Mouse (Mus musculus) embryonic facial prominence, embryonic 10.5 days (tissue): ENCODE results near the gene Mid1. TPM values are rescaled to one million over a fixed set of nuclear protein-coding genes. Genes with fewer than 3 reads are reported as not detected.

Source experiments
- DNase-seq: peaks from one replicate; pipeline ENCODE4 v3.0.0-alpha.2; 2017; ENCODE audit warnings: low spot score
- H3K27ac ChIP-seq: fragments of 300-500 bp; sonication (generic); replicated peaks from 2 replicates; pipeline ENCODE4 v1.5.1; 2016; ENCODE audit warnings: mild to moderate bottlenecking
- H3K27me3 ChIP-seq: fragments of 300-500 bp; sonication (generic); replicated peaks from 2 replicates; pipeline ENCODE4 v1.6.1; 2016; ENCODE audit warnings: low read depth, mild to moderate bottlenecking; ENCODE audit not compliant: poor library complexity, severe bottlenecking
- H3K36me3 ChIP-seq: fragments of 300-500 bp; sonication (generic); replicated peaks from 2 replicates; pipeline ENCODE4 v1.6.1; 2016; ENCODE audit warnings: mild to moderate bottlenecking, moderate library complexity
- H3K4me1 ChIP-seq: fragments of 300-500 bp; sonication (generic); 2 replicates; pipeline ENCODE4 v1.6.1; 2016
- H3K4me3 ChIP-seq: fragments of 300-500 bp; sonication (generic); 2 replicates; pipeline ENCODE4 v1.5.1; 2016; ENCODE audit warnings: mild to moderate bottlenecking, moderate library complexity
- H3K9me3 ChIP-seq: fragments of 300-500 bp; sonication (generic); 2 replicates; pipeline ENCODE4 v1.6.1; 2016; ENCODE audit warnings: mild to moderate bottlenecking
- WGBS: fragments of 180-500 bp; shearing (Covaris S2); methylation state at CpG from one replicate; pipeline ENCODE4 v1.1.7; 2016; 5-methylcytosine and 5-hydroxymethylcytosine counted together
- polyA plus RNA-seq: library from polyadenylated mRNA; unstranded; fragments of >200 nt; fragmentation: Nextera tagmentation; extraction: Ambion mirVana; gene quantifications from 2 replicates; pipeline ENCODE4 v1.2.1, GENCODE M21; 2016

The Mid1 gene
- 16.0 and 18.6 TPM in 2 replicates for polyA plus RNA-seq

DNA sequence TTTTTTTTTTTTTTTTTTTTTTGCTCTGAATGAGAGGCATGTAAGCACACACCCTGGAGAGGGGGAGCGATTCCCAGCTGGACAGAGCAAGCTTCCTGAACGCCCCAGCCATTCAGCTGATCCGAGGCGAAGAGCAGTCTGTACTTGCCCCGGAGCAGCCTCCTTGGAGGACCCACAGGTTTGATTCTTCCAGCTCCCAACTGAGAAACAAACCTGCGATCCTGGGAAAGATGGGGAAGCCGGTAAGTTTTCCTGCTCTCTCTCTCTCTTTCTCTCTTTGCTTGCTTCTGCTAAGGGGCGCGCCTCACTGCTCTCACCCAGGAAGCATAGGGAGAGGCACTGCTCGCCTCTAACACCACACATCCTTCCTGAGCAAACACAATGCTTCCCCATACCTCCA lies at the start of gene Mid1:
Mid1 (plus strand) TSS at position 69 of the 400 bp plus-strand sequence.
- H3K4me1 ChIP-seq = no peaks in the 10 kb centered on the region
- 16% methylated on average over 10 of the region's 10 CpGs for WGBS
- H3K9me3 ChIP-seq = no peaks in the 10 kb centered on the region
- H3K36me3 ChIP-seq = no peaks in the 10 kb centered on the region
- DNase-seq = peak; percentile 50
- H3K4me3 ChIP-seq = peak within 1 kb of the TSS; percentile 47
- peak within 1 kb of the TSS; percentile 75 for H3K27ac ChIP-seq
- peaks cover 75% of the 10 kb centered on the region for H3K27me3 ChIP-seq

DNA sequence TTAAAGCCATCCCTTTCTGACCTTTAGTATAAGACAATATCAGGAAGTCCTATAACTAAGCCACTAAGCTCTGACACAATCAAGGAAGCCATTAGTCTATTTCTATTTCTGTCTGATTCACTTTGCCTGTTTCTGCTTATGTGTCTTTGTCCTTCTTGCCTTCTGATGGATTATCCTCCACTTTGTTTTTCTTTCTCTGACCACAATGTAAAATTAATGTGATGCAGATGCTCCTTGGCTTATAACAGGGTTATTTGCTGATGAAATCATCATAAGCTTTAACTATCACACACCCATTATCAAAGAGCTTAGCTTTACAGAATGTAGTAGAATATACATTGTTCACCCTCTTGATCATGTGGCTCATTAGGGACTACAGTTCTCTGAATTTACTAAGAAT lies 11.9 kb upstream of the Mid1 start:
- H3K27me3 ChIP-seq = peaks cover 89% of the 10 kb centered on the region
- no peaks in the 10 kb centered on the region for H3K36me3 ChIP-seq
- H3K4me1 ChIP-seq = no peaks in the 10 kb centered on the region
- H3K9me3 ChIP-seq = no peaks in the 10 kb centered on the region
- no peak overlapping the region for H3K27ac ChIP-seq
- no peak overlapping the region for H3K4me3 ChIP-seq
- DNase-seq = no peak

DNA sequence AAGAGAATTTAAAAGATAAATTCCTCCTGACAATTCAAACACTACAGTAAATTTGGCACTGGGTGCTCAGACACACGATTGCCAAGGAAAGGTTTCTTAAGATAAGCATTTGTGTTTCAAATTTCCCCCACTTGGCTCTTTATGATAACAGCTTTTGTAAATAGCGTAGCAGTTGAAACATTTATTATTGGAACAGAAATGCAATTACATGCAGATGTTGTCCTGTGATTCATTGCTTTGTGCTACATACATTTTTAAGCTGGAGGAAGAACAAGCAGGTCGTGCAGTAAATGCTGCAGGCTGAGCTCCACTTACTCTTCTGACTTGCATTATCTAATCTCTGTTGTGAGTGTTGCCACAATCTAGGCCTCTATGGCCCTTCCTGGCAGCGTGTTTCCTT lies 8.7 kb upstream of the Mid1 start:
- H3K27me3 ChIP-seq = peaks cover 77% of the 10 kb centered on the region
- WGBS = 71% methylated on average over 4 of the region's 4 CpGs

DNA sequence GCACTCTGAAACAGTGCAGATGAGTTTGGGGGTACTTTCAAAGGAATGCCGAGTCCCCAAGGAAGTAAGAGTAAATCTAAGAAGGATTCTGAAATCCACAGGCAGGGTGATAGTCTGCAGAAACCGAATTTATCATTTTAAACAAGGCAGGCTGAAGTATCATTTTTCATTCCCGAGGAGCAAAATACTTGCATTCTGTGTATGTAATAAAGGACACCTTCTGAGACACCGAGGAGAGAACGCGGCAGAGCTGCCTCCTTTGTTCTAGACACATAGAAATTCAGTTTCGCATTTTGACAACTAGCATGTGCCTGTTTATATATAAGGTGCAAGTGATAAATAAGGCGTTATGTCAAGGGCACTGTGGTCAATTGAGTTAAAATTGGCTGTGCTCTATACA lies 732 bp downstream of the Mid1 start:
- peaks cover 81% of the 10 kb centered on the region for H3K27me3 ChIP-seq
- DNase-seq = no peak
- peak overlapping the region; percentile 47 for H3K4me3 ChIP-seq
- H3K27ac ChIP-seq = 0 out of 2 replicates have a peak overlapping the region, but pooled peaks have one; percentile 75
- no peaks in the 10 kb centered on the region for H3K4me1 ChIP-seq
- no peaks in the 10 kb centered on the region for H3K36me3 ChIP-seq
- 53% methylated on average over 8 of the region's 8 CpGs for WGBS
- no peaks in the 10 kb centered on the region for H3K9me3 ChIP-seq

More for the DNA sequence above, 8.7 kb upstream of the Mid1 start:
- H3K36me3 ChIP-seq = no peaks in the 10 kb centered on the region
- no peaks in the 10 kb centered on the region for H3K9me3 ChIP-seq
- H3K4me3 ChIP-seq = no peak overlapping the region
- no peak for DNase-seq
- no peak overlapping the region for H3K27ac ChIP-seq
- H3K4me1 ChIP-seq = no peaks in the 10 kb centered on the region

GRCm38 (mm10) chrX:169691217-169691616 lies 6.2 kb downstream of the Mid1 start:
- no peaks in the 10 kb centered on the region for H3K36me3 ChIP-seq
- H3K4me1 ChIP-seq = no peaks in the 10 kb centered on the region
- DNase-seq = no peak
- no peak overlapping the region for H3K27ac ChIP-seq
- H3K4me3 ChIP-seq = no peak overlapping the region
- 58% methylated on average over 2 of the region's 2 CpGs for WGBS
- peaks cover 96% of the 10 kb centered on the region for H3K27me3 ChIP-seq
- no peaks in the 10 kb centered on the region for H3K9me3 ChIP-seq

DNA sequence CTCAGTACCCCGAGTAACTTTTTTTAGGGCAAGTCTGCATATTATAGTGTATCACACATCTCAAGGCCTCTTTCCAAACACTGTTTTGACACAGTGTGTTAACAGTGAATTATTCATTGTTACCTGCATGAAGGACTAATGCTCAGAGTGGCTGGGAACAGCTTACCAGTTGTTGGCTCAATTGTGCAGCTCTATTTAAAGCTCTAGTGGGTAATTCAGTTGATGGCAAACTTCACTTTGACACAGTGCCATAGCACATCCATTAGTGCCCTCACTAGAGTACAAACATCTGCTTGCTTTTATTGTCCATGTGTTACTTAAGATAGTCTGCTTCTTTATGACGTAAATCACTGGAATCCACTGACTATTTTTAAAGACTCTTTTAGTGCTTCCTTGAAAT lies 6.7 kb downstream of the Mid1 start:
- H3K9me3 ChIP-seq = no peaks in the 10 kb centered on the region
- H3K27me3 ChIP-seq = peaks cover 96% of the 10 kb centered on the region
- no peak for DNase-seq
- WGBS = 76% methylated on average over 2 of the region's 2 CpGs
- no peaks in the 10 kb centered on the region for H3K4me1 ChIP-seq
- H3K36me3 ChIP-seq = no peaks in the 10 kb centered on the region
- H3K4me3 ChIP-seq = no peak overlapping the region
- H3K27ac ChIP-seq = no peak overlapping the region

- H3K4me1 ChIP-seq = no peaks in the 10 kb centered on the region
- H3K27me3 ChIP-seq = peaks cover 95% of the 10 kb centered on the region
- no peak overlapping the region for H3K27ac ChIP-seq
- WGBS = 68% methylated on average over 6 of the region's 6 CpGs
- H3K4me3 ChIP-seq = no peak overlapping the region
- H3K36me3 ChIP-seq = no peaks in the 10 kb centered on the region
- no peaks in the 10 kb centered on the region for H3K9me3 ChIP-seq
- no peak for DNase-seq
Measured at GRCm38 (mm10) chrX:169692225-169692909, 7.4 kb downstream of the Mid1 start.

GRCm38 (mm10) chrX:169704016-169704602 lies 19.1 kb downstream of the Mid1 start:
- 75% methylated on average over 2 of the region's 2 CpGs for WGBS
- peaks cover 100% of the 10 kb centered on the region for H3K27me3 ChIP-seq
- no peaks in the 10 kb centered on the region for H3K9me3 ChIP-seq
- no peak overlapping the region for H3K27ac ChIP-seq
- no peak overlapping the region for H3K4me3 ChIP-seq
- no peak for DNase-seq
- H3K36me3 ChIP-seq = no peaks in the 10 kb centered on the region
- no peaks in the 10 kb centered on the region for H3K4me1 ChIP-seq

- H3K27me3 ChIP-seq = peaks cover 86% of the 10 kb centered on the region
- H3K9me3 ChIP-seq = no peaks in the 10 kb centered on the region
- H3K27ac ChIP-seq = no peak overlapping the region
- WGBS = 79% methylated on average over 1 of the region's 1 CpGs
- H3K36me3 ChIP-seq = no peaks in the 10 kb centered on the region
- DNase-seq = no peak
- H3K4me1 ChIP-seq = no peaks in the 10 kb centered on the region
- no peak overlapping the region for H3K4me3 ChIP-seq
Measured at GRCm38 (mm10) chrX:169723511-169723910, 38.5 kb downstream of the Mid1 start.

- Histone ChIP-seq H3K27me3 (peaks cover 81% of the 10 kb centered on the region), H3K4me3 (no peak overlapping the region), H3K27ac (no peak overlapping the region), H3K9me3 (no peaks in the 10 kb centered on the region), H3K36me3 (no peaks in the 10 kb centered on the region), H3K4me1 (no peaks in the 10 kb centered on the region)
- DNase-seq = no peak
- 46% methylated on average over 3 of the region's 3 CpGs for WGBS
Measured at GRCm38 (mm10) chrX:169735387-169735969, 50.5 kb downstream of the Mid1 start.

- Histone ChIP-seq H3K9me3 (no peaks in the 10 kb centered on the region), H3K36me3 (no peaks in the 10 kb centered on the region), H3K4me1 (no peaks in the 10 kb centered on the region), H3K27ac (no peak overlapping the region), H3K27me3 (peaks cover 65% of the 10 kb centered on the region), H3K4me3 (no peak overlapping the region)
- no peak for DNase-seq
- WGBS = 89% methylated on average over 3 of the region's 3 CpGs
Measured at GRCm38 (mm10) chrX:169758001-169758400, 73.0 kb downstream of the Mid1 start.

GRCm38 (mm10) chrX:169779535-169779934 lies 94.5 kb downstream of the Mid1 start, which contains the start of gene 4933400A11Rik:
TSS of gene 4933400A11Rik (minus strand) at chrX:169779635.
- Histone ChIP-seq H3K4me1 (no peaks in the 10 kb centered on the region), H3K9me3 (no peaks in the 10 kb centered on the region), H3K27me3 (peaks cover 88% of the 10 kb centered on the region), H3K4me3 (no peak within 1 kb of the TSS), H3K36me3 (no peaks in the 10 kb centered on the region), H3K27ac (no peak within 1 kb of the TSS)
- WGBS = 89% methylated on average over 3 of the region's 3 CpGs
- no peak for DNase-seq

DNA sequence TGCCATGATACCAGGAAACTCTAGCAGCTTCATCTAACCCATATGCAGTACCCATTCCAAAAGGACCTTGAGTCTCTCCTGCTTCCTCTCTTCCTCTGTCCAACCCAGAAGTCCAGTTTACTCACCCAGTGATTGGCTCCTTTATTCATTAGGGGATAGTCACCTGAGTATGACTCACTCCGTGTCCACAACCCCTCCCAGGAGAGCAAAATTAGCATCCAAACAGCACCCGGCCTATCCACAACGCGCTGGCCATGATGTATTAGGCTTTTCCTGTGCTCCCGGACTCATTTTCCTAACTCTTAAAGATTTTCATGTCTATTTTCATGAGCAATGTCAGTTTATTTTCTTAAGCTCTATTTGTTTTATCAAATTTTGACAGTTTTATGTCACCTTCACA lies 104.7 kb downstream of the Mid1 start:
- WGBS = 82% methylated on average over 5 of the region's 5 CpGs
- DNase-seq = no peak
- Histone ChIP-seq H3K36me3 (no peaks in the 10 kb centered on the region), H3K4me1 (no peaks in the 10 kb centered on the region; the same call in 1 of the 2 replicates), H3K4me3 (no peak overlapping the region), H3K27ac (no peak overlapping the region), H3K27me3 (peaks cover 42% of the 10 kb centered on the region), H3K9me3 (no peaks in the 10 kb centered on the region)
